Mouse (Mus musculus) liver, adult 2 months (tissue): ENCODE measurements around the gene Cct8.

Source experiments
- CTCF ChIP-seq: fragments of 200-500 bp; IDR thresholded peaks from 2 replicates; pipeline ENCODE4 v1.5.1; 2011; ENCODE audit warnings: low read depth, low read length, control low read depth
- POLR2A ChIP-seq: fragments of 200-500 bp; IDR thresholded peaks from 2 replicates; pipeline ENCODE4 v1.6.1; 2011; ENCODE audit warnings: low read length, control low read depth; ENCODE audit not compliant: insufficient read depth; ENCODE audit errors: extremely low read depth

- no peak for TF ChIP-seq CTCF
- TF ChIP-seq POLR2A: no peak
Measured at GRCm38 (mm10) chr16:87499556-87499955, 3.9 kb upstream of the Cct8 start.
